Mouse (Mus musculus) brain, embryonic 14.5 days (tissue): ENCODE measurements around the gene Ajap1.

ENCODE experiments used
- CTCF ChIP-seq: fragments of 200-500 bp; IDR thresholded peaks from 2 replicates; pipeline ENCODE4 v1.5.1; 2012; ENCODE audit warnings: inconsistent platforms, mild to moderate bottlenecking, moderate library complexity, borderline replicate concordance; ENCODE audit not compliant: insufficient read depth, insufficient read length; ENCODE audit errors: extremely low read depth
- POLR2A ChIP-seq: fragments of 200-500 bp; IDR thresholded peaks from 2 replicates; pipeline ENCODE4 v1.6.1; 2012; ENCODE audit warnings: mild to moderate bottlenecking, inconsistent platforms, borderline replicate concordance; ENCODE audit not compliant: poor library complexity, insufficient read depth, insufficient read length, severe bottlenecking; ENCODE audit errors: extremely low read depth

GRCm38 (mm10) chr4:153327809-153328208 lies 154.8 kb downstream of the Ajap1 start:
- TF ChIP-seq CTCF (no peak), POLR2A (no peak)
